Mouse (Mus musculus) small intestine, adult 2 months (tissue): ENCODE data around the gene Olfr893. TPM values are rescaled to one million over a fixed set of nuclear protein-coding genes. Genes with fewer than 3 reads are reported as not detected.
"Not testable (repeated sequence)": the region's sequence is repeated elsewhere in the genome, so short reads cannot be mapped to it uniquely, and the experiment has no call there.

Experiments used
- H3K27ac ChIP-seq: fragments of 200-500 bp; 2 replicates; pipeline ENCODE4 v1.5.1; 2012; ENCODE audit warnings: low read depth, low read length, control low read depth, inconsistent platforms; ENCODE audit not compliant: insufficient read depth
- H3K27me3 ChIP-seq: fragments of 200-500 bp; 2 replicates; pipeline ENCODE4 v1.6.1; 2012; ENCODE audit warnings: mild to moderate bottlenecking, moderate library complexity, low read length, inconsistent platforms; ENCODE audit not compliant: control insufficient read depth, insufficient read depth
- H3K36me3 ChIP-seq: fragments of 200-500 bp; 2 replicates; pipeline ENCODE4 v1.6.1; 2012; ENCODE audit warnings: mild to moderate bottlenecking, low read length, control low read depth, inconsistent platforms; ENCODE audit not compliant: control insufficient read depth, insufficient read depth
- H3K4me1 ChIP-seq: fragments of 200-500 bp; 2 replicates; pipeline ENCODE4 v1.6.1; 2012; ENCODE audit warnings: low read length, inconsistent platforms, mixed read lengths; ENCODE audit not compliant: control insufficient read depth, insufficient read depth, insufficient read length
- H3K4me3 ChIP-seq: fragments of 200-500 bp; 2 replicates; pipeline ENCODE4 v1.5.1; 2012; ENCODE audit warnings: low read depth, mild to moderate bottlenecking, control low read depth, inconsistent platforms, low read length, moderate library complexity
- CTCF ChIP-seq: fragments of 200-500 bp; IDR thresholded peaks from 2 replicates; pipeline ENCODE4 v1.5.1; 2012; ENCODE audit warnings: low read depth, mild to moderate bottlenecking, control low read depth, inconsistent platforms, low read length, moderate library complexity, mixed read lengths; ENCODE audit not compliant: insufficient replicate concordance, insufficient read length; ENCODE audit errors: extremely low read depth
- POLR2A ChIP-seq: fragments of 200-500 bp; IDR thresholded peaks from 2 replicates; pipeline ENCODE4 v1.6.1; 2012; ENCODE audit warnings: low read depth, mild to moderate bottlenecking, control low read depth, inconsistent platforms, low read length, moderate library complexity
- WGBS: fragments of 180-500 bp; shearing (Covaris S2); methylation state at CpG from one replicate; pipeline ENCODE4 v1.1.7; 2018; 5-methylcytosine and 5-hydroxymethylcytosine counted together
- polyA plus RNA-seq: library from polyadenylated mRNA; depleted of rRNA; stranded (reverse); fragments of >200 nt; gene quantifications from 2 replicates; pipeline ENCODE4 v1.2.3, GENCODE M21; 2012; rRNA removed

The Olfr893 gene
- polyA plus RNA-seq: not detected in 2 replicates

DNA sequence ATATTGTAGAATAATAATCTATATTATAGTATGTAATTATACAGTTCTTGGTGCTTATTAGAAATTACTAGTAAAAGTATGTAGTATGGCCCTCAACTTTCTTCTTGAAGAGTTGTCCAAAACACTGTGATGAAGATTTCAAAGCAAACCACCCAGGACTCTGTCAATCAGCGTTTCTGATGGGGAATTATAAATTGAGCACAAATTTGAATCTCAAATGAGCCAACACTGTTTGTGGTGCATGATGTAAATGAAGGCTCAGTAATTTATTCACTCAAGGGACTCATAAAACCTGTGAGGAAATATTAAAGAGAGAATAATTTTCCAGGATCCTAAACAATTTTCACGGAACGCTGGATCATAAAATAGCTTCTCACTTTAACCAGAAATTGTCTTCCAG, at the start of gene Olfr893:
Gene Olfr893, plus strand, starts transcription at position 301 of the 400 bp plus-strand sequence.
- WGBS: 85% methylated on average over 3 of the region's 3 CpGs
- no peak within 1 kb of the TSS for H3K4me3 ChIP-seq
- H3K4me1 ChIP-seq: no peaks in the 10 kb centered on the region
- TF ChIP-seq CTCF (no peak), POLR2A (no peak)
- no peak within 1 kb of the TSS for H3K27ac ChIP-seq
- H3K36me3 ChIP-seq: no peaks in the 10 kb centered on the region
- H3K27me3 ChIP-seq: no peaks in the 10 kb centered on the region

DNA sequence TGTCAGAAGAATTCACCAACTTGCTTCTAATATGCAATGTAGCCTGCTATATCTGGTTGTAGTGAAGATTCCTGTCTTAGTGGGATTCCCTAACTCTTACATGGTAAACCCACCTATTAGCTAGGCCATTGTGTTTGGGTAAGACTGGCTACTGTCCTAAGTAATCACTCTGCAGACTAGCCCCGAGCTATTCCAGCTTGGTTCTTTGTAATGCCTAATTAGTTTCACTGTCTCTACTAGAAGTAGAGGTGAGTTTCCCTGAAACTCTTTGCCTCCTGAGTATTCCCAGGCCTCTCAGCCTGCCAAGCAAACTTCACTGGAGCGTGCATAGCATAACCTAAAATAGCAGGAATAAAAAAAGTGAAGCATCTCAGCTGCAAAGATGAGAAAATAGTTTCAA, 39.8 kb upstream of the Olfr893 start:
- not testable (repeated sequence) for H3K27ac ChIP-seq, H3K27me3 ChIP-seq, H3K4me3 ChIP-seq, H3K36me3 ChIP-seq, H3K4me1 ChIP-seq
- WGBS: 40% methylated on average over 2 of the region's 2 CpGs

DNA sequence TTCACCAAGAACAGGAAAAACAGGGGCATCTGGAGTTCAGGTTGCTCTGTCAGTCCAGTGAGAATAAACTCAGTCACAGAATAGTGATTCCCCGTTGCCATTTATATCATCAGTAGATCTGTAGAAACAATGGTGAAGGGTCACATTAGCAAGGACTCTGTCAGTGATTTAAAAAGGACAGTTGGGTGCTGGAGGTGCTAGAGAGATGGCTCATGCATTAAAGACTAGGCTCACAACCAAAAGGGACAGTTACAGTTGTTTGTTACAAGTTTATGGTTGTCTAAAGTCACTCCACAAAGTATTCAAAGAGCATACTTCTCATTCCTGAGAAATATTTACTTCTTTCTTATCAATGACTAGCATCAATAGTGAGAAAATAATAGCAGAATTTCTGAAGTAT, 27.4 kb upstream of the Olfr893 start, which contains the start of gene Olfr891:
Gene Olfr891, minus strand, starts transcription at position 101 of the 400 bp plus-strand sequence.
- H3K27ac ChIP-seq: no peak within 1 kb of the TSS
- 76% methylated on average over 1 of the region's 1 CpGs for WGBS
- TF ChIP-seq CTCF (no peak), POLR2A (no peak)

DNA sequence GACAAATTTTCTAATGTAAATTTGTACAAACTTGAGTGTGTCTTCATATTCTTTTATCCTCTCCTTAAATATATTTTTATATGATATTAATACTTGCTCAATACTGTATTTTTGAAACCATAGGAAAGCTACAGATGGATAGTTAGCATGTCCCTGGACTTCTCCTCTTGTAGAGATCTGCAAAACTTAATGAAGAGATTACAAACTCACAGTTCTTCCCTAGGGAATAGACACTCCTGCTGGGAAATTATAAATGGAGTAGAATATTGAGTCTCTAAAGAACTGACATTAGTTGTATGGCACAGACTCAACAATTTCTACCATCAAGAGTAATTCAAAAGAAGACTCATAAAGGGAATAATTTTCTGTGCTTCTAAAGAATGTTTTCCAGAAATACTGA, 9.6 kb downstream of the Olfr893 start, which contains the start of gene Olfr894:
Gene Olfr894, plus strand, starts transcription at position 301 of the 400 bp plus-strand sequence.
- Histone ChIP-seq H3K27ac (no peak within 1 kb of the TSS), H3K27me3 (no peaks in the 10 kb centered on the region), H3K36me3 (no peaks in the 10 kb centered on the region), H3K4me1 (no peaks in the 10 kb centered on the region), H3K4me3 (no peak within 1 kb of the TSS)
- TF ChIP-seq POLR2A: no peak
- no peak for TF ChIP-seq CTCF

More for the DNA sequence above, 27.4 kb upstream of the Olfr893 start, which contains the start of gene Olfr891:
- Histone ChIP-seq H3K4me1 (no peaks in the 10 kb centered on the region), H3K4me3 (no peak within 1 kb of the TSS), H3K36me3 (no peaks in the 10 kb centered on the region), H3K27me3 (no peaks in the 10 kb centered on the region)

DNA sequence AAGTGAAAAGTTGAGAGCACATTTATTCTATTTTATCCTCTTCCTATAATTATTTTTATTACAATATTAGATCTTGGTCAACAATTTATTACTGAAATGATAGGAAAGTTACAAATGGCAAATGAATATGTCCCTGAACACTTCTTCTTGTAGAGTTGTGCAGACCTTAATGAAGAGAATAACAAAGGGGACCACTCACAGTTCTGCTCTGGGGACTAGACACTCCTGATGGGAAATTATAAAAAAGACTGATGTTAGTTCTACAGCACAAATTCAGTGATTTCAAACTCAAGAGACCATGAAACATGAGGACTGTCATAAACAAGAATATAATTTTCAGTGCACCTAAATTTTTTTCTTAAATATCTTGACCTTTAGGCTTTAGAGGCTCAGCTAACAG, 44.3 kb downstream of the Olfr893 start, which contains the start of gene Olfr143:
Gene Olfr143, plus strand, starts transcription at position 301 of the 400 bp plus-strand sequence.
- Histone ChIP-seq H3K27ac (no peak within 1 kb of the TSS), H3K27me3 (no peaks in the 10 kb centered on the region), H3K4me1 (no peaks in the 10 kb centered on the region), H3K36me3 (no peaks in the 10 kb centered on the region), H3K4me3 (no peak within 1 kb of the TSS)
- TF ChIP-seq CTCF (no peak), POLR2A (no peak)

Other genes with a start within 250 kb of the Olfr893 start
- gene Olfr881, start 216.5 kb upstream of the Olfr893 start, polyA plus RNA-seq: not detected in 2 replicates
- gene Olfr883, start 182.6 kb upstream of the Olfr893 start, polyA plus RNA-seq: not detected in 2 replicates
- gene Olfr884, start 161.8 kb upstream of the Olfr893 start, polyA plus RNA-seq: not detected in 2 replicates
- gene Olfr885, start 147.0 kb upstream of the Olfr893 start, polyA plus RNA-seq: not detected in 2 replicates
- gene Olfr887, start 124.3 kb upstream of the Olfr893 start, polyA plus RNA-seq: not detected in 2 replicates
- gene Olfr888, start 100.2 kb upstream of the Olfr893 start, polyA plus RNA-seq: not detected in 2 replicates
- gene Olfr889, start 93.2 kb upstream of the Olfr893 start, polyA plus RNA-seq: not detected in 2 replicates
- not detected in 2 replicates for gene Olfr890, start 65.8 kb upstream of the Olfr893 start, polyA plus RNA-seq
- gene Olfr891, start 27.5 kb upstream of the Olfr893 start, polyA plus RNA-seq: not detected in 2 replicates
- gene Olfr894, start 9.7 kb downstream of the Olfr893 start, polyA plus RNA-seq: not detected in 2 replicates
- not detected in 2 replicates for gene Olfr143, start 44.4 kb downstream of the Olfr893 start, polyA plus RNA-seq
- gene Olfr895, start 59.5 kb downstream of the Olfr893 start, polyA plus RNA-seq: not detected in 2 replicates
- not detected in 2 replicates for gene Olfr896-ps1, start 82.7 kb downstream of the Olfr893 start, polyA plus RNA-seq
- gene Olfr25, start 120.7 kb downstream of the Olfr893 start, polyA plus RNA-seq: not detected in 2 replicates
- not detected in 2 replicates for gene Olfr898, start 140.0 kb downstream of the Olfr893 start, polyA plus RNA-seq
- not detected in 2 replicates for gene Olfr250, start 158.5 kb downstream of the Olfr893 start, polyA plus RNA-seq
- gene Olfr251, start 168.7 kb downstream of the Olfr893 start, polyA plus RNA-seq: not detected in 2 replicates
- gene Olfr147, start 193.3 kb downstream of the Olfr893 start, polyA plus RNA-seq: not detected in 2 replicates
- not detected in 2 replicates for gene Olfr901, start 221.1 kb downstream of the Olfr893 start, polyA plus RNA-seq
- gene Olfr902, start 239.3 kb downstream of the Olfr893 start, polyA plus RNA-seq: not detected in 2 replicates